Mouse (Mus musculus) spleen, adult 2 months (tissue): ENCODE data around the gene Zfp335.

Experiments used
- CTCF ChIP-seq: fragments of 200-500 bp; IDR thresholded peaks from 2 replicates; pipeline ENCODE4 v1.5.1; 2011; ENCODE audit warnings: mild to moderate bottlenecking, inconsistent platforms; ENCODE audit not compliant: insufficient read depth, insufficient read length, insufficient replicate concordance; ENCODE audit errors: extremely low read depth
- POLR2A ChIP-seq: fragments of 200-500 bp; IDR thresholded peaks from 2 replicates; pipeline ENCODE4 v1.6.1; 2011; ENCODE audit warnings: low read depth, low read length, inconsistent platforms

DNA sequence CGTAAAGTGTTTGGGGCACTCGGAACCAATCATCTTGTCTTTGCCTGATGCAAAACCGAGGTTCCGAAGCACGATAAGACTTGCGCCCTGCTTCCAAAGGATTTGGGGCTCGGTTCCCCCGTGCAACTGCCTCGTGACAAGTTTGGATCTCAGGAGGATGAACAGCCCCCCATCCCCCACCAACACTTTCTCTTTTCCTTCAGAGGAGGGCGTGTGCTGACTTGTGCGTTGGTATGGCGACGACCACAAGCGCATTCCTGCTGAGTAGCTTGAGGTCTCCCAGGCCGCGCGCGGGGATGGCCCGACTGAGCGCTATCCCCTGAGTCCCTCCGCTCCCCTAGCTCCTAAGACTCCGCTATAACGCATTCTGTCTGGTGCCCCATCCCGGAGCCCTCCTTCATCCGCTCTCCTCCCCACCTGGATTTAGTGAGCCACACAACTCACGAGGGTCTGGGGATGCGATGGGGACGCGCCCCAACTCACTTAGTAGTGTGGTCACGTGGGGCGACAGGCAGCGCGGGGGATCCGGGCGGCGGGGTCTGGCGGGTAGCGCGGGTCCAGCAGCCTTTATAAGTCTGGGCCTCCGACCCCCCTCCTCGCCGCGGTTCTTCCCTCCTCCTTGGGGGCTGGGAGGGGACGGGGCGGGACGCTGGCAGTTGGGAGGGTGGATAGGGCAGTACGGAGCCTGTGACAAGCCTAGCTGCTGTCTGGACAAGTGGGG lies 54.3 kb downstream of the Zfp335 start, which contains the start of gene Pltp:
- TF ChIP-seq CTCF (no peak), POLR2A (no peak)
